ENCODE assay signal across 23 mouse cellular contexts in the genomic region with DNA sequence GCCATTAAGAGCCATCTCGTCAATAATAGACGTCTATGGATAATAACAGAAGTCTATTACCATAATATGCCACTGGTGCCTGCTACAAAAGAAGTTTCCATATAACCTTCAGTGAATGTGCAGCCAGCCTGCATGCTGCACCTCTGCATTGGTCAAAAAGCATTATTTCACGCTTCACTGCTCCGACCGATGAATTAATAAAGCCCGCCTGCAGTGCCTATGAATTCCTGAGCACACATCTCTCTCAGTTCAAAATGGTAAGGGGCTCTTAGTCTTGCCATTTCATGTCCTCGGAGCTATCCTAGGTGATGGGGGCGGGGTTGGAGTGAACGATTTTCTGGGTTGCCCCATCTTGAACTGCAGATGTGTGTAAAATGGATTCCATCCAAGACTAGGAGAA.
DNase-seq lines count a peak whose midpoint lies in the region; ATAC-seq lines count a peak whose summit lies in the region.
"Had no signal": no experiment of that assay in that cellular context is flagged by ENCODE, and none has a peak within 500 bp of the region (broad histone marks: within the 10 kb centered on the region; RNA-seq: fewer than 3 reads in every experiment).

No protein-coding gene starts in this region.

- no peak overlapping the region for H3K4me3 ChIP-seq in midbrain, embryonic 11.5 days (ENCODE audit: low read depth, low read length)
- H3K4me3 ChIP-seq in midbrain, embryonic 10.5 days, result no peak overlapping the region
- H3K4me3 ChIP-seq in forebrain, embryonic 15.5 days, result no peak overlapping the region
- no peak overlapping the region for H3K4me3 ChIP-seq in midbrain, embryonic 13.5 days (replicated peaks)
- H3K4me3 ChIP-seq in neural tube, embryonic 15.5 days (replicated peaks), result no peak overlapping the region
- H3K4me3 ChIP-seq: embryonic facial prominence, embryonic 13.5 days; erythroblast, embryonic 14.5 days; heart, embryonic 10.5 days; layer of hippocampus, adult 2 months; liver, embryonic 13.5 days; megakaryocyte, embryonic 14.5 days; myocyte had no signal

- H3K27ac ChIP-seq in midbrain, embryonic 11.5 days (ENCODE audit: low read depth, low read length), result no peak overlapping the region
- H3K27ac ChIP-seq in midbrain, embryonic 10.5 days (replicated peaks), result no peak overlapping the region
- H3K27ac ChIP-seq in forebrain, embryonic 15.5 days (replicated peaks), result no peak overlapping the region
- peak overlapping the region; percentile 53; the same call in 1 of the 2 replicates for H3K27ac ChIP-seq in midbrain, embryonic 13.5 days
- peak overlapping the region; percentile 10; the same call in 1 of the 2 replicates for H3K27ac ChIP-seq in neural tube, embryonic 15.5 days (replicated peaks)
- H3K27ac ChIP-seq: embryonic facial prominence, embryonic 13.5 days; heart, embryonic 10.5 days; layer of hippocampus, adult 2 months; liver, embryonic 13.5 days had no signal

- peaks cover 10% of the 10 kb centered on the region; the same call in 1 of the 2 replicates for H3K4me1 ChIP-seq in midbrain, embryonic 11.5 days (ENCODE audit: control insufficient read depth, insufficient read depth, low read length)
- peaks cover 48% of the 10 kb centered on the region for H3K4me1 ChIP-seq in midbrain, embryonic 10.5 days
- peaks cover 20% of the 10 kb centered on the region for H3K4me1 ChIP-seq in forebrain, embryonic 15.5 days
- H3K4me1 ChIP-seq in midbrain, embryonic 13.5 days (replicated peaks), result peaks cover 39% of the 10 kb centered on the region
- H3K4me1 ChIP-seq in neural tube, embryonic 15.5 days, result peaks cover 20% of the 10 kb centered on the region
- H3K4me1 ChIP-seq: embryonic facial prominence, embryonic 13.5 days; liver, embryonic 13.5 days had no signal

- no peak overlapping the region for H3K4me2 ChIP-seq in midbrain, embryonic 11.5 days
- H3K4me2 ChIP-seq in forebrain, embryonic 15.5 days (replicated peaks), result no peak overlapping the region; the same call in 1 of the 2 replicates
- peak overlapping the region; percentile 21 for H3K4me2 ChIP-seq in midbrain, embryonic 13.5 days (replicated peaks)
- no peak overlapping the region; the same call in 1 of the 2 replicates for H3K4me2 ChIP-seq in neural tube, embryonic 15.5 days
- H3K4me2 ChIP-seq: embryonic facial prominence, embryonic 13.5 days; liver, embryonic 13.5 days had no signal

- no peaks in the 10 kb centered on the region for H3K36me3 ChIP-seq in midbrain, embryonic 11.5 days (ENCODE audit: control insufficient read depth, insufficient read depth, low read length)
- H3K36me3 ChIP-seq in midbrain, embryonic 10.5 days, result no peaks in the 10 kb centered on the region
- no peaks in the 10 kb centered on the region for H3K36me3 ChIP-seq in forebrain, embryonic 15.5 days
- no peaks in the 10 kb centered on the region for H3K36me3 ChIP-seq in midbrain, embryonic 13.5 days
- H3K36me3 ChIP-seq in neural tube, embryonic 15.5 days, result no peaks in the 10 kb centered on the region
- H3K36me3 ChIP-seq: embryonic facial prominence, embryonic 13.5 days; heart, embryonic 10.5 days; liver, embryonic 13.5 days had no signal

- 60% methylated on average over 9 of the region's 9 CpGs for WGBS in midbrain, embryonic 11.5 days
- WGBS in midbrain, embryonic 10.5 days, result 75% methylated on average over 9 of the region's 9 CpGs
- WGBS in forebrain, embryonic 15.5 days, result 29% methylated on average over 9 of the region's 9 CpGs
- 34% methylated on average over 9 of the region's 9 CpGs for WGBS in midbrain, embryonic 13.5 days
- WGBS in neural tube, embryonic 15.5 days, result 49% methylated on average over 9 of the region's 9 CpGs

- no peaks in the 10 kb centered on the region for H3K27me3 ChIP-seq in midbrain, embryonic 11.5 days (ENCODE audit: control insufficient read depth, insufficient read depth, low read length)
- no peaks in the 10 kb centered on the region for H3K27me3 ChIP-seq in midbrain, embryonic 10.5 days (ENCODE audit: low read depth, poor library complexity, severe bottlenecking)
- no peaks in the 10 kb centered on the region for H3K27me3 ChIP-seq in forebrain, embryonic 15.5 days
- no peaks in the 10 kb centered on the region for H3K27me3 ChIP-seq in midbrain, embryonic 13.5 days
- H3K27me3 ChIP-seq in neural tube, embryonic 15.5 days (replicated peaks), result no peaks in the 10 kb centered on the region
- H3K27me3 ChIP-seq: embryonic facial prominence, embryonic 13.5 days; liver, embryonic 13.5 days; megakaryocyte, embryonic 14.5 days had no signal

- ATAC-seq in midbrain, embryonic 11.5 days (ENCODE audit: low FRiP score), result peak; percentile 49
- peak; percentile 53 for ATAC-seq in forebrain, embryonic 15.5 days (replicated peaks)
- ATAC-seq in midbrain, embryonic 13.5 days, result peak; percentile 66
- no peak for ATAC-seq in neural tube, embryonic 15.5 days (ENCODE audit: low FRiP score)
- ATAC-seq: intestine, embryonic 16.5 days had no signal

- intact Hi-C loops in left cerebral cortex, postnatal 10 days (cut with DNase I), result no loop called here

- peak; percentile 65 for DNase-seq in midbrain, embryonic 11.5 days (ENCODE audit: low spot score, missing footprints)
- DNase-seq in midbrain, embryonic 10.5 days (ENCODE audit: low spot score), result no peak
- DNase-seq in left cerebral cortex, postnatal 10 days (ENCODE audit: extremely low spot score in 1 of 2, low spot score in 2 of 2), result no peak
- no peak for DNase-seq in adrenal gland, adult 18-20 months (ENCODE audit: low spot score in 2 of 2)
- no peak for DNase-seq in lung, postnatal 10 days
- DNase-seq: adrenal gland, adult 8-10 months; cerebellum, adult 18-20 months; cerebellum, postnatal 36 days; embryo, embryonic 11 days; liver, embryonic 13.5 days; lung, adult 2 months; right cerebral cortex, postnatal 4 days; thymus, postnatal 25 days had no signal

- no peak overlapping the region for H3K9ac ChIP-seq in midbrain, embryonic 11.5 days (ENCODE audit: low read length)
- H3K9ac ChIP-seq in forebrain, embryonic 15.5 days (replicated peaks), result no peak overlapping the region
- no peak overlapping the region for H3K9ac ChIP-seq in midbrain, embryonic 13.5 days (replicated peaks)
- H3K9ac ChIP-seq in neural tube, embryonic 15.5 days (replicated peaks), result no peak overlapping the region
- H3K9ac ChIP-seq: embryonic facial prominence, embryonic 13.5 days; liver, embryonic 13.5 days had no signal

- no peaks in the 10 kb centered on the region for H3K9me3 ChIP-seq in midbrain, embryonic 11.5 days (ENCODE audit: control insufficient read depth, low read length)
- no peaks in the 10 kb centered on the region for H3K9me3 ChIP-seq in midbrain, embryonic 10.5 days (replicated peaks)
- no peaks in the 10 kb centered on the region for H3K9me3 ChIP-seq in forebrain, embryonic 15.5 days
- no peaks in the 10 kb centered on the region for H3K9me3 ChIP-seq in midbrain, embryonic 13.5 days
- no peaks in the 10 kb centered on the region for H3K9me3 ChIP-seq in neural tube, embryonic 15.5 days (replicated peaks)
- H3K9me3 ChIP-seq: embryonic facial prominence, embryonic 13.5 days; heart, embryonic 10.5 days; liver, embryonic 13.5 days had no signal

Comparison
In these comparisons a context has a peak if more than half of its experiments do, and no peak if none do; other contexts are left out.
1. H3K27ac ChIP-seq: peak in midbrain, embryonic 13.5 days (single experiment) and neural tube, embryonic 15.5 days (single experiment); none in midbrain, embryonic 11.5 days (single experiment), midbrain, embryonic 10.5 days (single experiment) and forebrain, embryonic 15.5 days (single experiment).